Mouse (Mus musculus) left cerebral cortex, postnatal 36 days (tissue): ENCODE measurements around the gene Ceacam10. TPM values are rescaled to one million over a fixed set of nuclear protein-coding genes. Genes with fewer than 3 reads are reported as not detected.
"Not testable (repeated sequence)": the region's sequence is repeated elsewhere in the genome, so short reads cannot be mapped to it uniquely, and the experiment has no call there.

ENCODE experiments used
- DNase-seq, 2 experiments: peaks; one replicate each; pipeline ENCODE4 v3.0.0; 2021 to 2022; ENCODE audit warnings: low spot score in 2 of 2, mixed read lengths in 1 of 2
- intact Hi-C: fragments of 180-260 bp; cut with DNase I; formaldehyde crosslinking; loops from one replicate; pipeline ENCODE4 v1.15.1; 2025
- total RNA-seq, 2 experiments: library from RNA; stranded (reverse); gene quantifications; 2 replicates each; pipeline ENCODE4 v1.2.3; 2021

Ceacam10 gene
- total RNA-seq, result not detected

GRCm38 (mm10) chr7:24776918-24777317 is at the start of gene Ceacam10:
Gene Ceacam10 (plus strand): TSS chr7:24777206.
- intact Hi-C loops, result loop anchor here (5.0 to 10.0 kb wide), 2 partner anchors 50 to 708 kb away; no protein-coding TSS in a partner anchor

GRCm38 (mm10) chr7:24735970-24736670 is 40.9 kb upstream of the Ceacam10 start:
- no peak for DNase-seq

More at GRCm38 (mm10) chr7:24776918-24777317, at the start of gene Ceacam10:
- not testable (repeated sequence) for DNase-seq

GRCm38 (mm10) chr7:24750695-24751094 is 26.3 kb upstream of the Ceacam10 start:
- no peak for DNase-seq
- intact Hi-C loops, result no loop called here

More at GRCm38 (mm10) chr7:24735970-24736670, 40.9 kb upstream of the Ceacam10 start:
- intact Hi-C loops, result loop anchor here (5.0 kb wide), 1 partner anchor 69 kb away; no protein-coding TSS in a partner anchor

GRCm38 (mm10) chr7:24751610-24752009 is 25.4 kb upstream of the Ceacam10 start:
- no peak for DNase-seq
- intact Hi-C loops, result no loop called here

GRCm38 (mm10) chr7:24753476-24753875 is 23.5 kb upstream of the Ceacam10 start:
- no peak for DNase-seq
- intact Hi-C loops, result no loop called here

GRCm38 (mm10) chr7:24758520-24758919 is 18.5 kb upstream of the Ceacam10 start:
- no peak for DNase-seq
- intact Hi-C loops, result no loop called here

GRCm38 (mm10) chr7:24760211-24760610 is 16.8 kb upstream of the Ceacam10 start, which contains the start of gene Cd177:
Gene Cd177 (minus strand): TSS chr7:24760311.
- intact Hi-C loops, result no loop called here
- no peak for DNase-seq

- intact Hi-C loops, result no loop called here
- no peak for DNase-seq
Observed at GRCm38 (mm10) chr7:24761161-24761560, 15.8 kb upstream of the Ceacam10 start.

GRCm38 (mm10) chr7:24762574-24762973 is 14.4 kb upstream of the Ceacam10 start:
- intact Hi-C loops, result no loop called here
- no peak for DNase-seq

GRCm38 (mm10) chr7:24771361-24771760 is 5.6 kb upstream of the Ceacam10 start:
- intact Hi-C loops, result loop anchor here (10.0 kb wide), 1 partner anchor 713 kb away; no protein-coding TSS in a partner anchor
- DNase-seq, result no peak

- DNase-seq, result no peak
- intact Hi-C loops, result loop anchor here (10.0 kb wide), 1 partner anchor 711 kb away; no protein-coding TSS in a partner anchor
Observed at GRCm38 (mm10) chr7:24773942-24774535, 3.0 kb upstream of the Ceacam10 start.

- intact Hi-C loops, result loop anchor here (5.0 to 10.0 kb wide), 2 partner anchors 51 to 709 kb away; no protein-coding TSS in a partner anchor
- no peak for DNase-seq
Observed at GRCm38 (mm10) chr7:24776145-24776544, 861 bp upstream of the Ceacam10 start.

- no peak for DNase-seq
- intact Hi-C loops, result no loop called here
Observed at GRCm38 (mm10) chr7:24797918-24798317, 20.9 kb downstream of the Ceacam10 start.

GRCm38 (mm10) chr7:24802149-24802767 is 25.3 kb downstream of the Ceacam10 start:
- DNase-seq, result no peak
- intact Hi-C loops, result no loop called here

- intact Hi-C loops, result no loop called here
- DNase-seq, result no peak
Observed at GRCm38 (mm10) chr7:24804826-24805225, 27.8 kb downstream of the Ceacam10 start.

- intact Hi-C loops, result no loop called here
Observed at GRCm38 (mm10) chr7:24809041-24809440, 32.0 kb downstream of the Ceacam10 start.

GRCm38 (mm10) chr7:24817502-24817901 is 40.5 kb downstream of the Ceacam10 start:
- intact Hi-C loops, result loop anchor here (10.0 kb wide), 1 partner anchor 147 kb away; no protein-coding TSS in a partner anchor
- DNase-seq, result peak; percentile 51 to 55

More at GRCm38 (mm10) chr7:24809041-24809440, 32.0 kb downstream of the Ceacam10 start:
- no peak for DNase-seq

GRCm38 (mm10) chr7:24824452-24824851 is 47.4 kb downstream of the Ceacam10 start:
- intact Hi-C loops, result no loop called here
- no peak for DNase-seq

- no peak for DNase-seq
Observed at GRCm38 (mm10) chr7:24827181-24827580, 50.2 kb downstream of the Ceacam10 start.

More at GRCm38 (mm10) chr7:24827181-24827580, 50.2 kb downstream of the Ceacam10 start:
- intact Hi-C loops, result loop anchor here (5.0 kb wide), 1 partner anchor 50 kb away; the partner anchor contains the start of gene Ceacam10
